Mouse (Mus musculus) embryonic fibroblast, embryonic 13.5 days (primary cell): ENCODE results near the gene Dmbt1. TPM values are rescaled to one million over a fixed set of nuclear protein-coding genes. Genes with fewer than 3 reads are reported as not detected.

Experiments used
- H3K27ac ChIP-seq: 2 replicates; pipeline ENCODE4 v1.5.1; 2012; ENCODE audit warnings: low read length, control low read depth, inconsistent platforms; ENCODE audit not compliant: insufficient read depth
- H3K4me1 ChIP-seq: 2 replicates; pipeline ENCODE4 v1.6.1; 2011; ENCODE audit warnings: low read length; ENCODE audit not compliant: control insufficient read depth, insufficient read depth
- H3K4me3 ChIP-seq: 2 replicates; pipeline ENCODE4 v1.5.1; 2011; ENCODE audit warnings: mild to moderate bottlenecking, control low read depth, low read length; ENCODE audit not compliant: insufficient read depth
- CTCF ChIP-seq: IDR thresholded peaks from 2 replicates; pipeline ENCODE4 v1.5.1; 2011; ENCODE audit warnings: mild to moderate bottlenecking, control low read depth, low read length, moderate library complexity, borderline replicate concordance; ENCODE audit not compliant: insufficient read depth
- POLR2A ChIP-seq: IDR thresholded peaks from 2 replicates; pipeline ENCODE4 v1.6.1; 2011; ENCODE audit warnings: low read depth, mild to moderate bottlenecking, control low read depth, low read length, moderate library complexity
- polyA plus RNA-seq: library from polyadenylated mRNA; stranded (reverse); fragments of >200 nt; gene quantifications from 2 replicates; pipeline ENCODE4 v1.2.4, GENCODE M21; 2011; ENCODE audit warnings: low read depth; ENCODE audit not compliant: missing spikeins, insufficient read length

Dmbt1 gene
- polyA plus RNA-seq = not detected in 2 replicates

- H3K4me1 ChIP-seq = no peaks in the 10 kb centered on the region
- TF ChIP-seq CTCF = no peak
- TF ChIP-seq POLR2A = no peak
- no peak within 1 kb of the TSS for H3K27ac ChIP-seq
- H3K4me3 ChIP-seq = no peak within 1 kb of the TSS
Measured at GRCm38 (mm10) chr7:131031755-131032154, at the start of gene Dmbt1. Gene Dmbt1, plus strand, starts transcription at chr7:131032053.

DNA sequence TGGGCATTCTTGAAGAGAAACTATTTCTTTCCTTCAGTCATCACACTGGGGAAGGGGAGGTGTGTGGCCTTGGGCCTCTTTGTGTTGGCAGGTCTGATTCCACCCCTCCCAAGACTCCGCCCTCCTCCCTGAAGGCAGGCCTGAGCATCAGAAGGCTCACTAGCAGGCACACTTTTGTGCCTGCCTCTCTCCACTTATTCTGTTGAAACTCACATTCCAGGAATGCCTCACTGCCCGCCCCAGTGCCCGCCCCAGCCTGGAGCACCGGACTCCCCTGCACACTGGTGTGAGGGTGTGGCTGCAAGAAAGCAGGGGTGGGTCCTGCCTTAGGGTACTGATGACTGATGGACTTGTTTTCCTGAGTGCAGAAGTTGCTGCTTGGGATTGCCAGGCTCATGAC lies 49.5 kb upstream of the Dmbt1 start:
- Histone ChIP-seq H3K27ac (peak overlapping the region; percentile 31; the same call in 1 of the 2 replicates), H3K4me1 (peaks cover 12% of the 10 kb centered on the region), H3K4me3 (no peak overlapping the region)
- TF ChIP-seq CTCF = no peak
- no peak for TF ChIP-seq POLR2A

GRCm38 (mm10) chr7:130982881-130983280 lies 49.0 kb upstream of the Dmbt1 start:
- H3K4me1 ChIP-seq = peaks cover 7% of the 10 kb centered on the region
- H3K4me3 ChIP-seq = no peak overlapping the region
- TF ChIP-seq CTCF = no peak
- TF ChIP-seq POLR2A = no peak
- no peak overlapping the region for H3K27ac ChIP-seq

DNA sequence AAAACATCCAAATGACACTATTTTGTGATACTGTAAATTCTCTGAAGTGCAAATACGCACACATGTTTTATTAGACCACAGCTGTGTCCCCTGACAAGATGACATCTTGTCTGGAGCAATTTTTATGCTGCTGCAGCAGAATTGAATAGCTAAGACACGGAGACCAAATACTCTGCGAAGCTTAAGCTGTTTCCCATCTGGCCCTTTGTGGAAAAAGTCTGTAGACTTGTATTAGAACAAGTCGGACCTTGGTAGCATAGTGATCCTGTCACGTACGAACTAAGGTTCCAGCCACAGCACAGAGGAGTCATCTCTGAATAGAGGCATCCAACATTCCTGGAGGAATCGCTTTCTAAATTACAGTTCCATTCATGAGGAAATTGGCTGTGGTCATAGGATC lies 47.6 kb upstream of the Dmbt1 start:
- H3K4me3 ChIP-seq = no peak overlapping the region
- no peak overlapping the region for H3K27ac ChIP-seq
- no peaks in the 10 kb centered on the region; the same call in 1 of the 2 replicates for H3K4me1 ChIP-seq
- TF ChIP-seq POLR2A (no peak), CTCF (no peak)

DNA sequence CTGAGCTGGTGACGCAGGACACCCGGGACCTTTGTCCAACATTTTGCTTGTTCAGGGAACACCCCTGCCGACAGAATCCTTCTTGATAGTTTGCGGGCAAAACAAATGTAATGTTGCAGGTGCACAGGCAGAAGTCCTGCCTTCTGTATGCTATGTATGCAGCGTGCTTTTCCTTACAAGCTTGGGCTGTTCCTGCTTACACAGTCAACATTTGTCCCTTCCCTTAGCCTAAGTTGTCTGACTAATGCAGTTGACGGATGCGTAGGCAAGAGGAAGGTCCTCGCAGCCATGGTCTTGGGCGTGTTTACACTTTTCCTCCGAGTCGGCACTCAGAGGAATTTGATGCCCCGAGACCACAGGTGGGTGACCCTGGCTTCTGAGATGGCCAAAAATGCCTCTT lies 46.7 kb upstream of the Dmbt1 start:
- Histone ChIP-seq H3K4me3 (no peak overlapping the region), H3K4me1 (no peaks in the 10 kb centered on the region; the same call in 1 of the 2 replicates), H3K27ac (no peak overlapping the region)
- TF ChIP-seq CTCF (no peak), POLR2A (no peak)

DNA sequence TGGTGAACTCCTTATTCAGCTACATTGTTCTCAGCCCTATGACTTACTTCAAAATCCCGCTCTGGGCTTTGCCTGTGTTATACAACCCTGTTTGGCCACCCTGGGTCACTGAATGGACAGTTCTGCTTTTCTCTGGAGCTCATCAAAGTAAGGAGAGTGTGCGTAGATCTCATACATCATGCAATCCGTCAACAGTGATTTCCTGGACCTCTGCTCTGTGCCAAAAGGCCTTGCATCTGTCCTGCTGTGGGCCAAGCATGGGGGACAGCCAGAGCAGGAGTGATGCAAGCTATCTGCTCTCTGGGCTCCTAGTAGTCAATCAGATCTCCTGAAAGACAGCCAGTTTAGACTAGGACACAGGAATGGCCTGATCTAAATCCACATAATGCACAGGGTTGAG lies 46.1 kb upstream of the Dmbt1 start:
- Histone ChIP-seq H3K4me1 (no peaks in the 10 kb centered on the region; the same call in 1 of the 2 replicates), H3K27ac (no peak overlapping the region), H3K4me3 (no peak overlapping the region)
- TF ChIP-seq POLR2A = no peak
- TF ChIP-seq CTCF = no peak

DNA sequence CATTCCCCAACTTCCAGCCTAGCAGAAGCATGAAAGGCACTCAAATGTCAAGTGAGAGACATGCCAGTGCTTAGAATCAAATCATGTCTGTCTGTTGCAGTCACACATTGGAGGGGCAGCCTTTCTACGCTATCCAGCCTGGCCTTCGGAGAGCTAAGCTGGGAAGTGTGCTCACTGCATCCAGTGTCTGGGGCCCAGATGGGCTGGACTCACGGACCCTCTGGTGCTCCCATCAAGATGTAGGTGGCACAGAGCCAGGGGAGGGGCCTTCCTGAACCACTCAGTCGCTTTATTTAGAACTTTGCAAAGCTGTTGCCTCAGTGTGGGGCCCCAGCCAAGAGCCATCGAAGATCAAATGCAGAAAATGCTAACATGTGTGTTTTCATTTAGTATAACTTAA lies 43.7 kb upstream of the Dmbt1 start:
- no peak for TF ChIP-seq POLR2A
- no peaks in the 10 kb centered on the region for H3K4me1 ChIP-seq
- no peak overlapping the region for H3K4me3 ChIP-seq
- H3K27ac ChIP-seq = no peak overlapping the region

- Histone ChIP-seq H3K4me1 (no peaks in the 10 kb centered on the region), H3K27ac (no peak overlapping the region), H3K4me3 (no peak overlapping the region)
- TF ChIP-seq POLR2A (no peak), CTCF (no peak)
Measured at GRCm38 (mm10) chr7:130989371-130989770, 42.5 kb upstream of the Dmbt1 start.

DNA sequence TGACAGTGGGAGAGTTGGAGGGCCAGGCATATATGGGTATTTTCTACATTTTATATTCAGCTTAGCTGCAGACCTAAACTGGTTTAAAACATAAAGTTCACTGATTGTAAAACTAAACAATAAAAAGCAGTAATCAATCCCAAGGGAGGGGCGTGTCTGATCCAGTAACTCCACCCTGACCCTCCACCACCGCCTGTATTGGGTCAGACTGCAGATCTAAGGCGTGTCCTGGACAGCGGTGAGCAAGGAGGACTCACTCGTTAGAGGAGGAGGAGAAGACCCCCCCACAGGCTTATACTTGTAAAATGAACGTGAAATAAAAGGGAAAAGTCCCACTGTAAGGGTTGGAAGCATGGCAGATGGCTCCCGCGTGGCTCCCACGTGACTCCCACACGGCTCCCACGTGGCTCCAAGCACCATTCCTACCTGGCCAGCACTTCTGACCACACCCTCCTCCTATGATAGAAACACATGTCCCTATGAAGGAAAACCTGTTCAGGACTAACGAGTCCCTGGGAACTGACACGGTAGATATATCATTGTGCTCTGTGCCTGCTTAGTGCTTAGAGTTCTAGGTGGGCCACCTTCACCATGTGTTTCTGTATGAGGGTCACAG lies 40.6 kb upstream of the Dmbt1 start:
- H3K27ac ChIP-seq = no peak overlapping the region
- H3K4me1 ChIP-seq = no peaks in the 10 kb centered on the region
- TF ChIP-seq POLR2A = no peak
- no peak for TF ChIP-seq CTCF
- no peak overlapping the region for H3K4me3 ChIP-seq

DNA sequence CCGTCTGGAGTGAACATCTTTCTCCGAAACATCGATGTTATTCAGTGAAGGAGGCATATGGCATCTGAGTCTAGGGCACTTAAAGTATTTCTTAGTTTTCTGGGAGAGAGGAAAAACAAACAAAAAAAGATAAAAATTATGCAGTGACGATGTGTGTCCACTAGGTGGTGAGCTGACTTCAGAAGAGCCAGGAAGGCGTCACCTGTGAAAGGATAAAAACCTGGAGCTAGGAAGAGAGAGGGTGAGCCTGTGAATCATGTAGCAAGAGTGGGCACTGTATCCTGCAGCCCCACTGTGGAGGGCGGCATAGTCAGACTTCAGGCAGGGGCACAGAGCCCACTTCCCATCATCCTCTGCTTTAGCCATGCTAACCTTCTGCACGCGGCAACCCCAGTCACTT lies 37.9 kb upstream of the Dmbt1 start:
- H3K27ac ChIP-seq = no peak overlapping the region
- H3K4me3 ChIP-seq = no peak overlapping the region
- TF ChIP-seq CTCF (peak; percentile 46; the same call in 1 of the 2 replicates), POLR2A (no peak)
- H3K4me1 ChIP-seq = no peaks in the 10 kb centered on the region
